Mouse (Mus musculus): ENCODE results near the gene Cd27. TPM values are rescaled to one million over a fixed set of nuclear protein-coding genes. Genes with fewer than 3 reads are reported as not detected.

The Cd27 gene
- polyA plus RNA-seq, 1 experiment: 0.23 TPM

DNA sequence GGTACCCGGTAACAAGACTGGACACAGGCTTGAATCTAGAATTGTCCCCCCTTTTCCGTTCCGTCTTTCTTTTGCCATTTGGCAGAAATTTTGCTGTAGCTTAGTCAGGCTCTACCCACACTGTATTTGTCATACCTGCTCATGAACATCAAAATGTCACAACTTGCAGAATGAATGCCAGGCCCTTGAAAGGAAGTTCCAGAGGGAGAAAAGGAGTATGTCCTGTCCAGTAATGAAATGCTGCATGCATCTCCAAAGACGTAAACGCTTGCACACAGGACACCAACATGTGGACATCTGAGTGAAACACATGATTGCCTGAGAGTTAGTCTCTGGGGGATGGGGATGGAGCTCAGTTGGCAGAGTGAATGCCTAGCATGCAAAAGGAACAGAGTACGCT lies 23.1 kb downstream of the Cd27 start:
- Histone ChIP-seq H3K4me1 (ENCODE audit: control insufficient read depth, insufficient read depth, low read length) (peaks cover 7% of the 10 kb centered on the region), H3K27ac (ENCODE audit: control insufficient read depth, insufficient read depth, low read depth, low read length) (no peak overlapping the region), H3K4me3 (ENCODE audit: control insufficient read depth, low read depth, low read length) (no peak overlapping the region), H3K36me3 (ENCODE audit: control insufficient read depth, insufficient read depth, low read length) (no peaks in the 10 kb centered on the region), H3K27me3 (ENCODE audit: control insufficient read depth, insufficient read depth, low read length) (no peaks in the 10 kb centered on the region)
- TF ChIP-seq POLR2A (IDR thresholded peaks at IDR 0.05; ENCODE audit: control insufficient read depth, low read depth, low read length): no peak
- no peak for TF ChIP-seq CTCF (IDR thresholded peaks at IDR 0.05; ENCODE audit: control insufficient read depth, insufficient read depth, insufficient replicate concordance, low read depth, low read length)

DNA sequence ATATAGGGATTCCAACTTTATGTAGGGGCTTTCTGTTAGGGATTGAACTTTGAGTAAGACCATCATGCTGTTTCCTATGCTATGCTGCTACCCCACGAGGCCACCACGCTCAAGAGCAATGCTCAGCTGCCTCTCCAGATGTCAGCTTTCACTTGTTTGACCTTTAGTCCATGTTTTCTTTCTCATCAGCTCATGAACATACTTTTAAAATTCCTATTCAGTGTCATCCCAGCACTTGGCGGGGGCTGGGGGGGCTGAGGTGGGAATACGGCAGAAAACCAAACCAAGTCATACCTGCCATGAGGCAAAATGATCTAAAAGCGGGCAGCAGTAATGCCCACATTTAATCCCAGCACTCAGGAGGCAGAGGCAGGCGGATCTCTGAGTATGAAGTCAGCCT lies 23.7 kb downstream of the Cd27 start:
- Histone ChIP-seq H3K36me3 (ENCODE audit: control insufficient read depth, insufficient read depth, low read length) (no peaks in the 10 kb centered on the region), H3K4me3 (ENCODE audit: control insufficient read depth, low read depth, low read length) (no peak overlapping the region)
- TF ChIP-seq POLR2A (IDR thresholded peaks at IDR 0.05; ENCODE audit: control insufficient read depth, low read depth, low read length): no peak
- TF ChIP-seq CTCF (IDR thresholded peaks at IDR 0.05; ENCODE audit: control insufficient read depth, insufficient read depth, insufficient replicate concordance, low read depth, low read length): no peak

DNA sequence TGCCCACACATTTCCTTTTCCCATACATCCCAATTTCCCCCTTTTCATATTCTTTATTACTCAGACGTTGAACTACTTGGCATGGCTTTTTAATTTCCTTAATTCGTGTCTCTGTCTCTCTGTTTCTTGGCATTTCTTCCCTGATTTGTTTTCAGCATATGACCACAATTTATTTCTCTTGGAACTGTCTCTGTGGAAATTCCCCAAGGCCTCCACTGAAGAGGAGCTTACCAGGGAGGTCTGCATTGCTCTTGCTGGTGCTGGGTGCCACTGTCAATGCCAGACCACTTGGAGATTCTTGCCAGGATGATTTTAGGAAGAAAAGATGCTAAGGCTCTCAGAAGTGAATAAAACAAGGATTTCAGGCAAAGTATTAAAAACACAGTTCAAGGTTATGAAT lies 24.2 kb downstream of the Cd27 start:
- Histone ChIP-seq H3K4me3 (ENCODE audit: control insufficient read depth, low read depth, low read length) (no peak overlapping the region), H3K36me3 (ENCODE audit: control insufficient read depth, insufficient read depth, low read length) (no peaks in the 10 kb centered on the region), H3K27ac (ENCODE audit: control insufficient read depth, insufficient read depth, low read depth, low read length) (no peak overlapping the region), H3K27me3 (ENCODE audit: control insufficient read depth, insufficient read depth, low read length) (no peaks in the 10 kb centered on the region), H3K4me1 (ENCODE audit: control insufficient read depth, insufficient read depth, low read length) (peaks cover 7% of the 10 kb centered on the region)
- TF ChIP-seq POLR2A (IDR thresholded peaks at IDR 0.05; ENCODE audit: control insufficient read depth, low read depth, low read length): no peak
- no peak for TF ChIP-seq CTCF (IDR thresholded peaks at IDR 0.05; ENCODE audit: control insufficient read depth, insufficient read depth, insufficient replicate concordance, low read depth, low read length)

More for the DNA sequence above, 23.7 kb downstream of the Cd27 start:
- Histone ChIP-seq H3K4me1 (ENCODE audit: control insufficient read depth, insufficient read depth, low read length) (peaks cover 7% of the 10 kb centered on the region), H3K27ac (ENCODE audit: control insufficient read depth, insufficient read depth, low read depth, low read length) (no peak overlapping the region), H3K27me3 (ENCODE audit: control insufficient read depth, insufficient read depth, low read length) (no peaks in the 10 kb centered on the region)

DNA sequence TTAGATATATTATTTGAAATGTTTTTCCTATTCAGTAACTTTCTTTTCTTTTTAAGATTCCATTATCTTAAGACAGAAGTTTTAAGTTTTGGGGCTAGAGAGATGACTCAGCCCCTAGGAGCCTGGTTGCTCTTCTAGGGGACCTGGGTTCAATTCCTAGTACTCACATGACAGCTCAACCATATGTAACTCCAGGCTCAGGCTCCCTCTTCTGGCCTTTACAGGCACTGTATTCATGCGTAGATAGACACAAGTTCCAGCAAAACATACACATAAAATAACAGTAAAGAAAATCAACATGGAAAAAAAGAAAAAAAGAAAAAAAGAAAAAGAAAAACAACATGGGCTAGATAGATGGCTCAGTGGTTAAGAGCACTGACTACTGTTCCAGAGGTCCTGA lies 26.4 kb downstream of the Cd27 start:
- Histone ChIP-seq H3K4me1 (ENCODE audit: control insufficient read depth, insufficient read depth, low read length) (peaks cover 2% of the 10 kb centered on the region; the same call in 1 of the 2 replicates), H3K27me3 (ENCODE audit: control insufficient read depth, insufficient read depth, low read length) (no peaks in the 10 kb centered on the region), H3K4me3 (ENCODE audit: control insufficient read depth, low read depth, low read length) (no peak overlapping the region), H3K36me3 (ENCODE audit: control insufficient read depth, insufficient read depth, low read length) (no peaks in the 10 kb centered on the region), H3K27ac (ENCODE audit: control insufficient read depth, insufficient read depth, low read depth, low read length) (no peak overlapping the region)
- no peak for TF ChIP-seq POLR2A (IDR thresholded peaks at IDR 0.05; ENCODE audit: control insufficient read depth, low read depth, low read length)
- no peak for TF ChIP-seq CTCF (IDR thresholded peaks at IDR 0.05; ENCODE audit: control insufficient read depth, insufficient read depth, insufficient replicate concordance, low read depth, low read length)

DNA sequence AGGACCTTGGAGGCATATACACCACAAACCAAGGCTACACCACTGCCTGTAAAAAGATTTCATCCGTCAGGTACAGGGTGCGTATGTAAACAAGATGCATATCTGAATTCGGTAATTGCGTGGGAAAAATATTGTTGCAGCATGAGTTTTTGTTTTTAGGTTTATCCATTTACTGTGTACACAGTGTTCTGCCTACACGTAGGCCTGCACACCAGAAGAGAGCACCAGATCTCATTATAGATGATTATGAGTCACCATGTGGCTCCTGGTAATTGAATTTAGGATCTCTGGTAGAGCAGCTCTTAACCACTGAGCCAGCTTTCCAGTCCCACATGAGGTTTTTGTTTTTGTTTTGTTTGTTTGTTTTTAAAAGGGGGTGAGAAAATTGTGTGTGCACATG lies 39.6 kb downstream of the Cd27 start:
- TF ChIP-seq CTCF (IDR thresholded peaks at IDR 0.05; ENCODE audit: control insufficient read depth, insufficient read depth, insufficient replicate concordance, low read depth, low read length): no peak
- no peak for TF ChIP-seq POLR2A (IDR thresholded peaks at IDR 0.05; ENCODE audit: control insufficient read depth, low read depth, low read length)
- Histone ChIP-seq H3K4me1 (ENCODE audit: control insufficient read depth, insufficient read depth, low read length) (no peaks in the 10 kb centered on the region), H3K4me3 (ENCODE audit: control insufficient read depth, low read depth, low read length) (no peak overlapping the region), H3K27ac (ENCODE audit: control insufficient read depth, insufficient read depth, low read depth, low read length) (no peak overlapping the region), H3K27me3 (ENCODE audit: control insufficient read depth, insufficient read depth, low read length) (no peaks in the 10 kb centered on the region), H3K36me3 (ENCODE audit: control insufficient read depth, insufficient read depth, low read length) (no peaks in the 10 kb centered on the region)

DNA sequence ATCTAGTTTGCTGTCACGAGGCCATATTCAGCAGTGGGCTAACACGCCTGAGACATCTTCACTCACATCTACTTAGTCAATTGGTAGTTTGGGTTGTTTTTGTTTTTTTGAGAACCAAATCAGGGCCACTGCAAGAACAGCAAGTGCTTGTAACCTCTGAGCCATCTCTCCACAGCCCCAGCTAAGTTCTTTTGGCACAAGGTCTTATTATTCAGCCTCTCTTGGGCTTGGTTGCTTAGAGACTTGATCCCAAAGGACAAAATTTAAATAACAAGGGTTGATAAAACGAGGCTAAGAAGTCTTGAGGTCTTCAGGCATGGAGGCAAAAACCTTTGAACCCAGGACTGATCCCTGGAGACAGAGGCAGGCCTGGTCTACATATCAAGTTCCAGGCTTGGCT lies 40.5 kb downstream of the Cd27 start:
- no peaks in the 10 kb centered on the region for H3K36me3 ChIP-seq (ENCODE audit: control insufficient read depth, insufficient read depth, low read length)
- no peak for TF ChIP-seq CTCF (IDR thresholded peaks at IDR 0.05; ENCODE audit: control insufficient read depth, insufficient read depth, insufficient replicate concordance, low read depth, low read length)
- no peak for TF ChIP-seq POLR2A (IDR thresholded peaks at IDR 0.05; ENCODE audit: control insufficient read depth, low read depth, low read length)
- H3K27me3 ChIP-seq (ENCODE audit: control insufficient read depth, insufficient read depth, low read length): no peaks in the 10 kb centered on the region
- H3K4me1 ChIP-seq (ENCODE audit: control insufficient read depth, insufficient read depth, low read length): no peaks in the 10 kb centered on the region
- H3K4me3 ChIP-seq (ENCODE audit: control insufficient read depth, low read depth, low read length): no peak overlapping the region
- peak overlapping the region; percentile 16; the same call in 1 of the 2 replicates for H3K27ac ChIP-seq (ENCODE audit: control insufficient read depth, insufficient read depth, low read depth, low read length)

DNA sequence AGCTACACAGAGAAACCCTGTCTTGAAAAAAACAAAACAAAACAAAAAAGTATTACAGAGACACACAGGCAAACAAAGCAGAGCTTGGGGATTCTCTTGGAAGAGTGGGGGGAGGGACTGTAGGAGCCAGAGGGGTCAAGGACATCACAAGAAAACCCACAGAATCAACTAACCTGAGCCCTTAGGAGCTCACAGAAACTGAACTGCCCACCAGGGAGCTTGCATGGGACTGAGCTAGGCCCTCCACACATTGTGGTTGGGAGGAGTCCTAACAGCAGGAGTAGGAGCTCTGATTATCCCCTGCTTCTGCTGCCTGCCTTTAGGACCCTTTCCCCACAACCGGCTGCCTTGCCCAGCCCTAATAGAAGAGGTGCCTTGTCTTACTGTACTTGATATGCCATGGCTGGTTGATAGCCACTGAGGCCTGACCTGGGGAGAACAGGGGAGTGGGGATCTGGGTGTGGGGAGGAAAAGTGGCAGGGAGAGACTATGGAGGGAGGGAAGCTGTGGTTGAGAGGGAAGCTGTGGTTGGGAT lies 41.2 kb downstream of the Cd27 start:
- Histone ChIP-seq H3K4me1 (ENCODE audit: control insufficient read depth, insufficient read depth, low read length) (no peaks in the 10 kb centered on the region), H3K27me3 (ENCODE audit: control insufficient read depth, insufficient read depth, low read length) (no peaks in the 10 kb centered on the region), H3K36me3 (ENCODE audit: control insufficient read depth, insufficient read depth, low read length) (no peaks in the 10 kb centered on the region), H3K27ac (ENCODE audit: control insufficient read depth, insufficient read depth, low read depth, low read length) (peak overlapping the region; percentile 49), H3K4me3 (ENCODE audit: control insufficient read depth, low read depth, low read length) (no peak overlapping the region)
- no peak for TF ChIP-seq CTCF (IDR thresholded peaks at IDR 0.05; ENCODE audit: control insufficient read depth, insufficient read depth, insufficient replicate concordance, low read depth, low read length)
- no peak for TF ChIP-seq POLR2A (IDR thresholded peaks at IDR 0.05; ENCODE audit: control insufficient read depth, low read depth, low read length)

DNA sequence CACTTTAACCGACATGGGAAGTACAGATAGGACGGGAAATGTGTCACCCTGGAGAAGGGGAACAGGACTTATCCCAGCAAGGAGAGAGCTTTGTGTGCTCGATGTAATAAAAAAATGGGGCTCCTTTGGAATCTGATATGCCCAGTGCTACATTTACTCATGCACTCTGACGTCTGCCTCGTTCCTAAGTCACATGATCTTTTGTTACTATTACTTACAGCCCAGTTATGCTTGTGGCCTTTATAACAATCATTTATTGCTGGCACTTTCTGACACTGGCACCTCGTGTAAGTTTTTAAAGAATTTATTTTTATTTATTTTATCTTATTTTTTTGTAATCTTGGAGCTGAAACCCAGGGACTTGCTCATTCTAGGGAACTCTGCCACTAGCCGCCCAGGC lies 43.4 kb downstream of the Cd27 start:
- H3K4me1 ChIP-seq (ENCODE audit: control insufficient read depth, insufficient read depth, low read length): no peaks in the 10 kb centered on the region
- no peaks in the 10 kb centered on the region; the same call in 1 of the 2 replicates for H3K36me3 ChIP-seq (ENCODE audit: control insufficient read depth, insufficient read depth, low read length)
- H3K4me3 ChIP-seq (ENCODE audit: control insufficient read depth, low read depth, low read length): no peak overlapping the region
- H3K27me3 ChIP-seq (ENCODE audit: control insufficient read depth, insufficient read depth, low read length): no peaks in the 10 kb centered on the region
- TF ChIP-seq POLR2A (IDR thresholded peaks at IDR 0.05; ENCODE audit: control insufficient read depth, low read depth, low read length) (no peak), CTCF (IDR thresholded peaks at IDR 0.05; ENCODE audit: control insufficient read depth, insufficient read depth, insufficient replicate concordance, low read depth, low read length) (no peak)
- no peak overlapping the region for H3K27ac ChIP-seq (ENCODE audit: control insufficient read depth, insufficient read depth, low read depth, low read length)
